Mouse (Mus musculus) neural tube, embryonic 13.5 days (tissue): ENCODE data around the gene Tbx19. TPM values are rescaled to one million over a fixed set of nuclear protein-coding genes. Genes with fewer than 3 reads are reported as not detected.

ENCODE experiments used
- ATAC-seq: fragments of 200-750 bp; cut with Nextera tagmentation; 2 replicates; pipeline ENCODE4 v1.8.0; 2017; ENCODE audit warnings: low read depth, mild to moderate bottlenecking, moderate TSS enrichment, moderate library complexity
- H3K27ac ChIP-seq: fragments of 300-500 bp; sonication (generic); replicated peaks from 2 replicates; pipeline ENCODE4 v1.5.1; 2015; ENCODE audit warnings: moderate library complexity, mild to moderate bottlenecking, inconsistent platforms
- H3K27me3 ChIP-seq: fragments of 300-500 bp; sonication (generic); 2 replicates; pipeline ENCODE4 v1.6.1; 2015; ENCODE audit warnings: mild to moderate bottlenecking, inconsistent platforms
- H3K36me3 ChIP-seq: fragments of 300-500 bp; sonication (generic); 2 replicates; pipeline ENCODE4 v1.6.1; 2015; ENCODE audit warnings: mild to moderate bottlenecking, inconsistent platforms
- H3K4me1 ChIP-seq: fragments of 300-500 bp; sonication (generic); replicated peaks from 2 replicates; pipeline ENCODE4 v1.6.1; 2015; ENCODE audit warnings: inconsistent platforms
- H3K4me2 ChIP-seq: fragments of 300-500 bp; sonication (generic); 2 replicates; pipeline ENCODE4 v1.6.1; 2015; ENCODE audit warnings: inconsistent platforms, mild to moderate bottlenecking, moderate library complexity
- H3K4me3 ChIP-seq: fragments of 300-500 bp; sonication (generic); 2 replicates; pipeline ENCODE4 v1.5.1; 2015; ENCODE audit warnings: mild to moderate bottlenecking, inconsistent platforms
- H3K9ac ChIP-seq: fragments of 300-500 bp; sonication (generic); 2 replicates; pipeline ENCODE4 v1.6.1; 2015; ENCODE audit warnings: moderate library complexity, mild to moderate bottlenecking, inconsistent platforms
- H3K9me3 ChIP-seq: fragments of 300-500 bp; sonication (generic); 2 replicates; pipeline ENCODE4 v1.6.1; 2016; ENCODE audit warnings: inconsistent platforms
- WGBS: fragments of 180-500 bp; shearing (Covaris S2); methylation state at CpG from one replicate; pipeline ENCODE4 v1.1.7; 2015; 5-methylcytosine and 5-hydroxymethylcytosine counted together
- polyA plus RNA-seq: library from polyadenylated mRNA; unstranded; fragments of >200 nt; fragmentation: Nextera tagmentation; extraction: Ambion mirVana; gene quantifications from 2 replicates; pipeline ENCODE4 v1.2.1, GENCODE M21; 2015

Gene Tbx19
- polyA plus RNA-seq, 1 experiment from 2014 or later = not detected

DNA sequence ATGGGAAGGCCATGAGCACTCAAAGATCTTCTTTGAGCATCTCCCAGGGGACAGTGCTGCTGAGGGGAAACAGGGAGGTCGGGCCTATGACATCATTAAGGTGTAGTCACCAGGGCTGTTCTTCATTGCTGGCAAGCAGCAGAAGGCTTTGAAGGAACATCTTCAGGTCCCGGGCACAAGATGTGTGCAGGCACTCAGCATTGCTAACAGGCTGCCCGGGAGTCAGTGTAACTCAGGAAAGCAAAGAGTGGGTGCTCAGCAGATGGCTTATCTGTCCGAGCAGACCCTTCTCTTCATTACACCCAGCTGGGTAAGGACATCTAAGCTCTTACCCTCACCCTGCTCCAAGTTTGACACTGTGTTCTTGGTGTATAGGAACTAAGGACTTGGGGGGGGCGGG is 18.7 kb upstream of the Tbx19 start:
- Histone ChIP-seq H3K27me3 (no peaks in the 10 kb centered on the region), H3K9me3 (no peaks in the 10 kb centered on the region), H3K27ac (no peak overlapping the region), H3K36me3 (no peaks in the 10 kb centered on the region), H3K4me3 (no peak overlapping the region), H3K9ac (no peak overlapping the region), H3K4me1 (no peaks in the 10 kb centered on the region), H3K4me2 (no peak overlapping the region)
- no peak for ATAC-seq
- WGBS = 81% methylated on average over 5 of the region's 5 CpGs

DNA sequence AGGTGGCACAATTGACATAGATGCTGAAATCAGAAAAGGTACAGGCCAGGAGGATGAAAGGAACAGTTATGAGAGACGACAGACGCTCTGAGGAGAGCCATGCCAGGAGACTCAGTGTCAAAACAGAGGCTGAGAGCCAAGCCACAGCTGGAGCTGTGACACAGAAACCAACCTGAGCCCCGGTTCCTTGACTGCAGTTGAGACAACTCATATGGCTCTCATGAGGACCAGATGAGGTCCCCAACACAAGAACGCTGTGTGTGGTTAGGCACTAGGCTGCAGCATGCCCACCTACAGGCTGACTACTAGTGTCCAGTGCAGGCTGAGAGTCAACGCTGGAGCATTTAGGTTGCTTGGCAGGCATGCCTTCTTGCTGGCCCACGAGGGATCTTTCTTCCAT is 17.5 kb upstream of the Tbx19 start:
- H3K4me1 ChIP-seq = no peaks in the 10 kb centered on the region
- no peak overlapping the region for H3K9ac ChIP-seq
- 81% methylated on average over 6 of the region's 6 CpGs for WGBS
- no peak overlapping the region for H3K27ac ChIP-seq
- no peak overlapping the region for H3K4me3 ChIP-seq
- ATAC-seq = no peak
- no peaks in the 10 kb centered on the region for H3K9me3 ChIP-seq
- H3K4me2 ChIP-seq = no peak overlapping the region
- no peaks in the 10 kb centered on the region for H3K36me3 ChIP-seq
- H3K27me3 ChIP-seq = no peaks in the 10 kb centered on the region

DNA sequence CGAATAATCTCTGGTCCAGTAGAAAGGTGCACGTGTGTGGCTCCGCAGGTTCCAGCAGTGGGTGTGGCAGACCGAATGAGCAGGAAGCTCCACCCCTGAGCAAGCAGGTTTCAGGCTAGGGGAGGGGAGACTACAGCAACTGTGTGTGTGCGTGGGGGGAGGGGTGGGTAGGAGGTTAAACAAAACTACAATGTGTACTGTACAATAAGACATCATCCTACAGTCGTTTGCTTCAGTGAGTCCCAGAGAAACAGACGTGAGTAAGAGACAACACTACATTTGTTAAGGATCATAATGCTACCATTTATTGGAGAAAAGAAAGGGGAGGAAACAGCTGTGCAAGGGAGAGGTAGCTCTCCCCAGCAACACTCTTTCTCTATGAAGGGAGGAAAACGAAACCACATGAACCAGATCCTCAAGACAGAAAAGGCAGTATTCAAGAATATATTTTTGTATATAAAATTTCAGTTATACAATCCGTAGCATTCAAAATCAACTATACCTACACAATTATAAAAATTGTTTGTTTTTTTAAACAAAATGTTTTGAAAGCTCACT is 13.6 kb upstream of the Tbx19 start:
- Histone ChIP-seq H3K9me3 (no peaks in the 10 kb centered on the region), H3K4me1 (no peaks in the 10 kb centered on the region), H3K4me2 (no peak overlapping the region), H3K27ac (no peak overlapping the region), H3K9ac (no peak overlapping the region), H3K27me3 (no peaks in the 10 kb centered on the region), H3K4me3 (no peak overlapping the region), H3K36me3 (no peaks in the 10 kb centered on the region)
- WGBS = 68% methylated on average over 7 of the region's 9 CpGs
- no peak for ATAC-seq

DNA sequence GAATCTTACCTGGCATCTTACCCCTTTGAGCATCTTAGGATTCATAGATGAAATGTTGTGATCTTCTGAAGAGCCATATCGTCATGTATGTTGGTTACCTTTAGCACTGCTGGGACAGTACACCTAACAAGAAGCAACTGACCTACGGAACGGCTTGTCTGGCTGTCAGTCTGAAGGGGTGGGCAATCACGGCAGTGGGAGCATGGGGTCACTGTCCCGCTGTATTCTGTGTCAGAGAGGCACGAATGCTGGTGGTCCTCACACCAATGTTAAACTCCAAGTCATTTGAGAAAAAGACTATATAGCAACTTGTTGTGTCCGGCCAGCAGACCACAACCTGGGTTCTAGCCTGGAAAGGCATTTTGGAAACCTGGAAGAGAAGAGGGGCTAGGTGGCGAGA is 10.7 kb upstream of the Tbx19 start:
- no peak overlapping the region for H3K4me3 ChIP-seq
- H3K9me3 ChIP-seq = no peaks in the 10 kb centered on the region
- H3K27me3 ChIP-seq = no peaks in the 10 kb centered on the region
- ATAC-seq = no peak
- no peak overlapping the region for H3K4me2 ChIP-seq
- no peaks in the 10 kb centered on the region for H3K36me3 ChIP-seq
- H3K27ac ChIP-seq = no peak overlapping the region
- WGBS = 81% methylated on average over 7 of the region's 8 CpGs
- no peaks in the 10 kb centered on the region for H3K4me1 ChIP-seq
- H3K9ac ChIP-seq = no peak overlapping the region

DNA sequence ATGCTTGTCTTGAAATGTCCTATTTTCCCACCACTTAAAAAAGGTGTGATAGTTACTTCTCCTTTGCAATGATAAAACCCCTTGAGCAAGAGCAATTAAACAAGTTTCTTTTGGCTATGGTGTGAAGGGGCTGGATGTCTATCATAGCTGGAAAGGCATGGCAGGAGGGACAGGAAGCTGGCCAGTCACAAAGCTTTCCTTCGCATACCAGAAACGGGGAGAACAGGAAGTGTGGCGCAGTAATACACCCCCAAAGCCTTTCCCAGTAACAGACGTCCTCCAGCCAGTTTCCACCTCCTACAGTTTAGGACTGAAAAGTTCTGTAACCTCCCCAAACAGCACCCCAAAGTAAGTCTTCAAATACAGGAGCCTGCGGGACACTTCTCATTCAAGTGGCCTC is 9.6 kb upstream of the Tbx19 start:
- Histone ChIP-seq H3K36me3 (no peaks in the 10 kb centered on the region), H3K9me3 (no peaks in the 10 kb centered on the region), H3K4me1 (no peaks in the 10 kb centered on the region), H3K27ac (no peak overlapping the region), H3K4me3 (no peak overlapping the region), H3K9ac (no peak overlapping the region), H3K4me2 (no peak overlapping the region), H3K27me3 (no peaks in the 10 kb centered on the region)
- WGBS = 72% methylated on average over 5 of the region's 5 CpGs
- ATAC-seq = no peak

DNA sequence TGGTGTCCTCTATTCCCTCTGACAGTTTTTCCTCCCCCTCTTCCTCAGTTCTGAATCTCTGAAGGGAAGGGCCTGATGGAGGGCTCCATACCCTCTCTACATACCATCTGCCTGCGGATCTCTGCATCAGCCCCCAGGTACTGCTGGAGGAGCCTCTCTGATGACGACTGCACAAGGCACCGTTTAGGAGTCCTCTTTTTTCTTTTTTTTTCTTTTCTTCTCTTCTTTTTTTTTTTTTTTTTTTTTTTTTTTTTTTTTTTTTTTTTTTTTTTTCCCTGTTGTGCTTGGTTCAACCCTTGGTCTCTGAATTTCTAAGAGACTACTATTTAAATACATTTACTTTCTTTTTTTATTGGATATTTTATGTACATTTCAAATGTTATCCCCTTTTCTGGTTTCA is 8.9 kb upstream of the Tbx19 start:
- no peak overlapping the region for H3K27ac ChIP-seq
- H3K4me1 ChIP-seq = no peaks in the 10 kb centered on the region
- no peak overlapping the region for H3K4me3 ChIP-seq
- no peaks in the 10 kb centered on the region for H3K9me3 ChIP-seq
- 89% methylated on average over 3 of the region's 3 CpGs for WGBS
- no peak for ATAC-seq
- H3K4me2 ChIP-seq = no peak overlapping the region
- H3K27me3 ChIP-seq = no peaks in the 10 kb centered on the region
- no peak overlapping the region for H3K9ac ChIP-seq
- no peaks in the 10 kb centered on the region for H3K36me3 ChIP-seq

DNA sequence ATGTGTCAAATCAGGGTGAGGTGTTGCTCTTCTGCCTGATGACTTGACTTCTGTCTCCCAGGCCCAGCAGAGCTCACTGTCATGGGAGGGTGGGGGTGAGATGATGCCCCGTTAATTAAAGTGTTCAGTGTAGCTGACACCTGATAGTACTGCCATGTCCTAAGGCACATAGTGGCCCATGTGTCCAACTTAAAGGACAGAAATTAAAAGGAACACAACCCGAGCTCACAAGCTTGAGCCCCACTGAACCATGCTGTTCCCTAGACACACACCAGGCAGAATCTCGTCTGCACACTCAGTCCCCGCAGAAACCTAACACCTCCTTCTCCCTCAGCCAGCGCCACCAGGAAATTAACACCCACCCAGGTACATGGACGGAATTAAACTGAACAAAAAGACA is 4.3 kb upstream of the Tbx19 start:
- Histone ChIP-seq H3K4me2 (no peak overlapping the region), H3K36me3 (no peaks in the 10 kb centered on the region), H3K27me3 (no peaks in the 10 kb centered on the region), H3K4me3 (no peak overlapping the region), H3K9me3 (no peaks in the 10 kb centered on the region), H3K27ac (no peak overlapping the region), H3K9ac (no peak overlapping the region), H3K4me1 (no peaks in the 10 kb centered on the region)
- 92% methylated on average over 6 of the region's 6 CpGs for WGBS
- no peak for ATAC-seq

DNA sequence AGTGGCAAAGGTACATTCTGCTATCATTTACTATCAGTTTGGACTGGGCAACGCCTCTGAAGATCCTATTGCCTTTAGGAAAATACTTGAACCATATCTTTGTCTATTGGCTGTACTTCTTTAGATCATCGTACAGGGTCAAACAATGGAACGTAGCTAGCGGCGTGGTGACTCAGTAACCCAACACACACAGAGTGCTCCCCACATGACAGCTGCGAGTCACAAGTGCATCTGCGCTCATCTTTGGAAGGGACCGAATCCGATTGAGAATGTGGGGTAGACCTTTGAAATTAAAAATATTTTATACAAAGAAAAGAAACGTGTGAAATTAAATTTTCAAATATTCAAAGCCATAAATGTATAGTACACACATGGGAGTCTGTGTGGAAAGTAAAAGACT is 1.7 kb downstream of the Tbx19 start:
- no peak for ATAC-seq

DNA sequence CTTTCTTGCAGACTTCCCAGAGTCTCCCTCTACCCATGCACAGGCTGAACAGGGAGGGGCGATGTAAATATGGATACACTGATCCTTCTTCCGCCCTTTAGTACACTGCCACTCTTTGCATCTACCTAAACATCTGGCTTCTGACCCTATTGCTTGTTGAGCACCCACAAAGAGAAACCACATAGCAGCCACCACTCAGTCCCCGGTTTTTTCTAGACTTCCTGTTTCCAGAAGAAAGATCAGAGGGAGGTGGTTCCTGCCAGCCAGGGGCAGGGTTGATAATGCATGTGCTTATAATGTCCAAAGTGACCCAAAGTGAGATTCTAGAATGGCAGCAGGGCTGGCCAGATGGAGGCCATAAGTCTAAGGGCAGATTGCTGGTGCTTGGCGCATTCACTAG is 6.4 kb downstream of the Tbx19 start:
- H3K27ac ChIP-seq = no peak overlapping the region
- no peaks in the 10 kb centered on the region for H3K36me3 ChIP-seq
- no peak overlapping the region for H3K4me3 ChIP-seq
- H3K4me2 ChIP-seq = no peak overlapping the region
- ATAC-seq = no peak
- no peaks in the 10 kb centered on the region for H3K27me3 ChIP-seq
- no peaks in the 10 kb centered on the region for H3K4me1 ChIP-seq
- no peaks in the 10 kb centered on the region for H3K9me3 ChIP-seq
- no peak overlapping the region for H3K9ac ChIP-seq
- 90% methylated on average over 4 of the region's 4 CpGs for WGBS

More for the DNA sequence above, 1.7 kb downstream of the Tbx19 start:
- H3K4me1 ChIP-seq = no peaks in the 10 kb centered on the region
- H3K9ac ChIP-seq = no peak overlapping the region
- no peaks in the 10 kb centered on the region for H3K27me3 ChIP-seq
- no peak overlapping the region for H3K27ac ChIP-seq
- H3K36me3 ChIP-seq = no peaks in the 10 kb centered on the region
- H3K9me3 ChIP-seq = no peaks in the 10 kb centered on the region
- 84% methylated on average over 10 of the region's 10 CpGs for WGBS
- no peak overlapping the region for H3K4me3 ChIP-seq
- no peak overlapping the region for H3K4me2 ChIP-seq

DNA sequence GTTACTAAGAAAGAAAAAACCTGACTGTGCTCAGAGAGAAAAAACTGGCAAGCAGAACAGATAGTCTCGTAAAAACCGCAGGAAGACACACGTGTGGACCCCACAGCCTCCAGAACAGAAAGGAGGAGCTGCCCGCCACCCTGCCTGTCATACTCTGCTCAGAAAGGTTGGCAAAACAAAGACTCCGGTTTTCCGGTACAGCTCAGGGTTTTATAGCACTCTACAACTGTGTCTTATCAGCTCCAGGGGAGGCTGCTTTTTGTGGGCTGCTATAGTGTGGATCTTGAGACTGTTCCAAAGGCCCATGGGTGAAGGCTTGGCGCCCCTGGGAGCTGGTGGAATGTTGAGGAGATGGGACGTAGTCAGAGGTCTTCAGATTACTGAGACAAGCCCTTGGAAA is 9.4 kb downstream of the Tbx19 start:
- Histone ChIP-seq H3K27me3 (no peaks in the 10 kb centered on the region), H3K27ac (no peak overlapping the region), H3K4me1 (no peaks in the 10 kb centered on the region), H3K4me3 (no peak overlapping the region), H3K9ac (no peak overlapping the region), H3K4me2 (no peak overlapping the region), H3K9me3 (no peaks in the 10 kb centered on the region), H3K36me3 (no peaks in the 10 kb centered on the region)
- WGBS = 67% methylated on average over 8 of the region's 8 CpGs
- ATAC-seq = no peak

DNA sequence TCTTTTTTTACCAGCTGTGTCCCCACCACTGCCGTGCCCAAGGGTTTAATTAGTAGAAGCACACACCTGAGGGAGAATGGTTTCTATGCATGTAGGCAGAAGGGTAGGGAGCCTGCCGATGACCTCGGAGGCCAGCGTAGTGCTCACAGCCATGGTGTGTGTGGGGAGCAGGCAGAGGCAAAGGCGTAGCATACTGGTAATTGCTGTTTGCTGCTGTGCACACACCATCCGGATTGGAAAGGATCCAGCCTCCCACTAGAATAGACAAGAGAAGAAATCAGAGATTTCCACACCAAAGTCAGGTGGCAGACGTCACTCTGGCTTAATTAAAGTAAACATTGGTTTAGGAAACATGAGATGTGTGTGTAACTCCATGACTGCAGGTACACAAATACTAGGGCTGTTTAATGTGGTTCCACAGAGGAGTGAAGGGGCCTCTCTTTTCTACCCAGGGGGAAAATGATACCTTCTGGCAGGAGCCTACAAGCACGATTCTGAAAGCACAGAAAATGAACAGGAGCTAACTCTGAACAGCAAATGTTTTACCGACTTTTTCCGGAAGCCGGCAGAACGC is 18.1 kb downstream of the Tbx19 start:
- Histone ChIP-seq H3K36me3 (no peaks in the 10 kb centered on the region), H3K9ac (no peak overlapping the region), H3K4me1 (no peaks in the 10 kb centered on the region), H3K4me3 (no peak overlapping the region), H3K27ac (no peak overlapping the region), H3K27me3 (no peaks in the 10 kb centered on the region), H3K9me3 (no peaks in the 10 kb centered on the region), H3K4me2 (no peak overlapping the region)
- ATAC-seq = no peak
- WGBS = 88% methylated on average over 12 of the region's 12 CpGs

DNA sequence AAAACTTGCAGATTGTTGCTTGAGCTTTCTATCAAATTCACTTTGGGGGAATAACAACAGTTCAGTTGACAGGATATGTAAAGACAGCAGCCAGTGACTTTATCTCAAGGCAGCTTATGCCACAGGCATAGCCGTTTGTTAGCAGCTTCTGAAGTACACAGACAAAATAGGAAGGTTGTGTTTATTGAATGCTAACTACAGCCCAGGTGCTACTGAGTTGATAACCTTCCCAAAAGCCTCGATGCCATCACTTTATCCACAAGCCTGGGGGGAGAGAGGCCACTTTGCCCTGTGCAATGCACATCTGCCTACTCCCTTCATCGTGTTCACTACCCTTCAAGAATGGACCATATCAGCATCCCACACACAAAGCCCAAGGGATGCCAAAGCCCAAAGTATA is 20.3 kb downstream of the Tbx19 start:
- no peak for ATAC-seq
- no peaks in the 10 kb centered on the region for H3K36me3 ChIP-seq

DNA sequence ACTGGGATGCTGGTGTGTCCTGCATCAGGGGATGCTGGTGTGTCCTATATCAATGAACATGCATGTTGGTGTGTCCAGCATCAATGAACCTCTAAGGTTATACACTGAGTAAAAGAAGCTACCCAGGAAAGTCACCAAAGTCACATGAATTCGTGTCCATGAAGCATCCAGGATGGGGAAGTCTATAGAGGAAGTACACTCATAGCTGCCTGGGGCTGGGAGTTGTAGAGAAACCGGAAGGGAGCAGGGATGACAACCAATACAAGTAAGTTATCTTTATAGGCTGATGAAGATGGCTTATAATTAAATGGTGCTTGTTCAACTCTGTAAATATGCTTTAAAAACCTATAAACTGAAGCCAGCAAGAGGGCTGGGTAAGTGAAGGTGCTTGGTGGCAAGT is 26.7 kb downstream of the Tbx19 start:
- Histone ChIP-seq H3K27ac (no peak overlapping the region), H3K4me3 (no peak overlapping the region), H3K36me3 (no peaks in the 10 kb centered on the region), H3K27me3 (no peaks in the 10 kb centered on the region), H3K9me3 (no peaks in the 10 kb centered on the region), H3K9ac (no peak overlapping the region), H3K4me1 (peaks cover 4% of the 10 kb centered on the region; the same call in 1 of the 2 replicates), H3K4me2 (no peak overlapping the region)
- WGBS = 70% methylated on average over 2 of the region's 2 CpGs
- no peak for ATAC-seq

More for the DNA sequence above, 20.3 kb downstream of the Tbx19 start:
- H3K27me3 ChIP-seq = no peaks in the 10 kb centered on the region
- no peak overlapping the region for H3K9ac ChIP-seq
- no peak overlapping the region for H3K27ac ChIP-seq
- H3K9me3 ChIP-seq = no peaks in the 10 kb centered on the region
- WGBS = 82% methylated on average over 3 of the region's 3 CpGs
- H3K4me3 ChIP-seq = no peak overlapping the region
- no peaks in the 10 kb centered on the region for H3K4me1 ChIP-seq
- H3K4me2 ChIP-seq = no peak overlapping the region
